Mouse (Mus musculus): ENCODE measurements around the gene Scpep1. TPM values are rescaled to one million over a fixed set of nuclear protein-coding genes. Genes with fewer than 3 reads are reported as not detected.

The Scpep1 gene
- polyA plus RNA-seq, 1 experiment from 2014 or later: 37.9 TPM

- ATAC-seq: peak; percentile 69; the same call in 1 of the 2 replicates
These were observed 462 bp downstream of the Scpep1 start for GRCm38 (mm10) chr11:88954803-88955202.

GRCm38 (mm10) chr11:88953582-88953981 lies 1.7 kb downstream of the Scpep1 start:
- H3K9me3 ChIP-seq (replicated peaks; ENCODE audit: control insufficient read depth, low read length, poor library complexity, severe bottlenecking): no peaks in the 10 kb centered on the region
- WGBS: 92% methylated on average over 3 of the region's 3 CpGs
- no peaks in the 10 kb centered on the region for H3K27me3 ChIP-seq (ENCODE audit: control insufficient read depth, insufficient read depth, low read depth, low read length)
- no peak for ATAC-seq
- no peaks in the 10 kb centered on the region; the same call in 1 of the 2 replicates for H3K36me3 ChIP-seq (ENCODE audit: control insufficient read depth, insufficient read depth, low read length)
- no peak overlapping the region for H3K9ac ChIP-seq (ENCODE audit: low read depth, low read length)
- no peak overlapping the region for H3K4me3 ChIP-seq (ENCODE audit: low read depth, low read length)
- H3K27ac ChIP-seq (ENCODE audit: low read length): no peak overlapping the region
- H3K4me1 ChIP-seq (ENCODE audit: control insufficient read depth, insufficient read depth, low read length): peaks cover 9% of the 10 kb centered on the region
- H3K4me2 ChIP-seq (ENCODE audit: low read length): no peak overlapping the region

More at GRCm38 (mm10) chr11:88954803-88955202, 462 bp downstream of the Scpep1 start:
- Histone ChIP-seq H3K27me3 (ENCODE audit: control insufficient read depth, insufficient read depth, low read depth, low read length) (no peaks in the 10 kb centered on the region), H3K9ac (ENCODE audit: low read depth, low read length) (peak overlapping the region; percentile 35), H3K4me3 (ENCODE audit: low read depth, low read length) (peak overlapping the region; percentile 47), H3K4me2 (ENCODE audit: low read length) (peak overlapping the region; percentile 63), H3K27ac (ENCODE audit: low read length) (peak overlapping the region; percentile 23), H3K9me3 (replicated peaks; ENCODE audit: control insufficient read depth, low read length, poor library complexity, severe bottlenecking) (no peaks in the 10 kb centered on the region), H3K4me1 (ENCODE audit: control insufficient read depth, insufficient read depth, low read length) (peaks cover 9% of the 10 kb centered on the region), H3K36me3 (ENCODE audit: control insufficient read depth, insufficient read depth, low read length) (no peaks in the 10 kb centered on the region; the same call in 1 of the 2 replicates)
- WGBS: 0% methylated on average over 4 of the region's 4 CpGs

GRCm38 (mm10) chr11:88952117-88952516 lies 3.1 kb downstream of the Scpep1 start:
- Histone ChIP-seq H3K4me3 (ENCODE audit: low read depth, low read length) (no peak overlapping the region), H3K4me2 (ENCODE audit: low read length) (no peak overlapping the region), H3K9me3 (replicated peaks; ENCODE audit: control insufficient read depth, low read length, poor library complexity, severe bottlenecking) (no peaks in the 10 kb centered on the region), H3K36me3 (ENCODE audit: control insufficient read depth, insufficient read depth, low read length) (no peaks in the 10 kb centered on the region; the same call in 1 of the 2 replicates), H3K4me1 (ENCODE audit: control insufficient read depth, insufficient read depth, low read length) (peaks cover 9% of the 10 kb centered on the region), H3K27ac (ENCODE audit: low read length) (no peak overlapping the region), H3K27me3 (ENCODE audit: control insufficient read depth, insufficient read depth, low read depth, low read length) (no peaks in the 10 kb centered on the region), H3K9ac (ENCODE audit: low read depth, low read length) (no peak overlapping the region)
- WGBS: 96% methylated on average over 5 of the region's 5 CpGs
- no peak for ATAC-seq

GRCm38 (mm10) chr11:88951576-88951975 lies 3.7 kb downstream of the Scpep1 start:
- Histone ChIP-seq H3K9ac (ENCODE audit: low read depth, low read length) (no peak overlapping the region), H3K27ac (ENCODE audit: low read length) (no peak overlapping the region), H3K36me3 (ENCODE audit: control insufficient read depth, insufficient read depth, low read length) (no peaks in the 10 kb centered on the region; the same call in 1 of the 2 replicates), H3K9me3 (replicated peaks; ENCODE audit: control insufficient read depth, low read length, poor library complexity, severe bottlenecking) (no peaks in the 10 kb centered on the region), H3K27me3 (ENCODE audit: control insufficient read depth, insufficient read depth, low read depth, low read length) (no peaks in the 10 kb centered on the region), H3K4me2 (ENCODE audit: low read length) (no peak overlapping the region), H3K4me1 (ENCODE audit: control insufficient read depth, insufficient read depth, low read length) (peaks cover 9% of the 10 kb centered on the region), H3K4me3 (ENCODE audit: low read depth, low read length) (no peak overlapping the region)
- 98% methylated on average over 2 of the region's 2 CpGs for WGBS
- no peak for ATAC-seq

- Histone ChIP-seq H3K9ac (ENCODE audit: low read depth, low read length) (no peak overlapping the region), H3K4me3 (ENCODE audit: low read depth, low read length) (no peak overlapping the region), H3K9me3 (replicated peaks; ENCODE audit: control insufficient read depth, low read length, poor library complexity, severe bottlenecking) (no peaks in the 10 kb centered on the region), H3K27ac (ENCODE audit: low read length) (no peak overlapping the region), H3K4me1 (ENCODE audit: control insufficient read depth, insufficient read depth, low read length) (peaks cover 9% of the 10 kb centered on the region), H3K27me3 (ENCODE audit: control insufficient read depth, insufficient read depth, low read depth, low read length) (no peaks in the 10 kb centered on the region), H3K36me3 (ENCODE audit: control insufficient read depth, insufficient read depth, low read length) (no peaks in the 10 kb centered on the region; the same call in 1 of the 2 replicates), H3K4me2 (ENCODE audit: low read length) (no peak overlapping the region)
- no peak for ATAC-seq
- 92% methylated on average over 13 of the region's 13 CpGs for WGBS
These were observed 4.5 kb downstream of the Scpep1 start for GRCm38 (mm10) chr11:88950640-88951250.

- no peaks in the 10 kb centered on the region for H3K9me3 ChIP-seq (replicated peaks; ENCODE audit: control insufficient read depth, low read length, poor library complexity, severe bottlenecking)
- H3K4me1 ChIP-seq (ENCODE audit: control insufficient read depth, insufficient read depth, low read length): peaks cover 9% of the 10 kb centered on the region
- 94% methylated on average over 8 of the region's 8 CpGs for WGBS
- ATAC-seq: no peak
- H3K27me3 ChIP-seq (ENCODE audit: control insufficient read depth, insufficient read depth, low read depth, low read length): no peaks in the 10 kb centered on the region
- no peak overlapping the region for H3K4me3 ChIP-seq (ENCODE audit: low read depth, low read length)
- H3K4me2 ChIP-seq (ENCODE audit: low read length): no peak overlapping the region
- no peak overlapping the region for H3K27ac ChIP-seq (ENCODE audit: low read length)
- no peak overlapping the region for H3K9ac ChIP-seq (ENCODE audit: low read depth, low read length)
- no peaks in the 10 kb centered on the region; the same call in 1 of the 2 replicates for H3K36me3 ChIP-seq (ENCODE audit: control insufficient read depth, insufficient read depth, low read length)
These were observed 5.2 kb downstream of the Scpep1 start for GRCm38 (mm10) chr11:88949802-88950639.

- H3K4me3 ChIP-seq (ENCODE audit: low read depth, low read length): no peak overlapping the region
- no peak for ATAC-seq
- H3K9me3 ChIP-seq (replicated peaks; ENCODE audit: control insufficient read depth, low read length, poor library complexity, severe bottlenecking): no peaks in the 10 kb centered on the region
- H3K27me3 ChIP-seq (ENCODE audit: control insufficient read depth, insufficient read depth, low read depth, low read length): no peaks in the 10 kb centered on the region
- peaks cover 6% of the 10 kb centered on the region for H3K4me1 ChIP-seq (ENCODE audit: control insufficient read depth, insufficient read depth, low read length)
- no peak overlapping the region for H3K27ac ChIP-seq (ENCODE audit: low read length)
- no peak overlapping the region for H3K9ac ChIP-seq (ENCODE audit: low read depth, low read length)
- 80% methylated on average over 8 of the region's 8 CpGs for WGBS
- H3K4me2 ChIP-seq (ENCODE audit: low read length): no peak overlapping the region
- H3K36me3 ChIP-seq (ENCODE audit: control insufficient read depth, insufficient read depth, low read length): peaks cover 4% of the 10 kb centered on the region; the same call in 1 of the 2 replicates
These were observed 6.4 kb downstream of the Scpep1 start for GRCm38 (mm10) chr11:88948896-88949295.

- ATAC-seq: no peak
- Histone ChIP-seq H3K4me1 (ENCODE audit: control insufficient read depth, insufficient read depth, low read length) (no peaks in the 10 kb centered on the region), H3K27me3 (ENCODE audit: control insufficient read depth, insufficient read depth, low read depth, low read length) (no peaks in the 10 kb centered on the region), H3K9me3 (replicated peaks; ENCODE audit: control insufficient read depth, low read length, poor library complexity, severe bottlenecking) (no peaks in the 10 kb centered on the region), H3K27ac (ENCODE audit: low read length) (no peak overlapping the region), H3K4me2 (ENCODE audit: low read length) (no peak overlapping the region), H3K4me3 (ENCODE audit: low read depth, low read length) (no peak overlapping the region), H3K9ac (ENCODE audit: low read depth, low read length) (no peak overlapping the region), H3K36me3 (ENCODE audit: control insufficient read depth, insufficient read depth, low read length) (peaks cover 4% of the 10 kb centered on the region; the same call in 1 of the 2 replicates)
- WGBS: 85% methylated on average over 6 of the region's 8 CpGs
These were observed 9.2 kb downstream of the Scpep1 start for GRCm38 (mm10) chr11:88945971-88946585.

Measured in midbrain, embryonic 16.5 days (tissue).